Mouse (Mus musculus) heart, postnatal 10 days (tissue): ENCODE results near the gene Abcc12. TPM values are rescaled to one million over a fixed set of nuclear protein-coding genes. Genes with fewer than 3 reads are reported as not detected.

Source experiments
- DNase-seq, 2 experiments: peaks; one replicate each; pipeline ENCODE4 v3.0.0; 2021
- intact Hi-C: fragments of 180-260 bp; cut with DNase I; formaldehyde crosslinking; loops from one replicate; pipeline ENCODE4 v1.15.1; 2025
- microRNA-seq, 2 experiments: library from miRNA; unstranded; fragments of <30 nt; microRNA quantifications; one replicate each; pipeline ENCODE4 v1.2.0; 2022
- total RNA-seq, 2 experiments: library from RNA; stranded (reverse); gene quantifications; 2 replicates each; pipeline ENCODE4 v1.2.3; 2021

Abcc12 gene
- total RNA-seq, 2 experiments from 2014 or later: 0.07 to 0.15 TPM

DNA sequence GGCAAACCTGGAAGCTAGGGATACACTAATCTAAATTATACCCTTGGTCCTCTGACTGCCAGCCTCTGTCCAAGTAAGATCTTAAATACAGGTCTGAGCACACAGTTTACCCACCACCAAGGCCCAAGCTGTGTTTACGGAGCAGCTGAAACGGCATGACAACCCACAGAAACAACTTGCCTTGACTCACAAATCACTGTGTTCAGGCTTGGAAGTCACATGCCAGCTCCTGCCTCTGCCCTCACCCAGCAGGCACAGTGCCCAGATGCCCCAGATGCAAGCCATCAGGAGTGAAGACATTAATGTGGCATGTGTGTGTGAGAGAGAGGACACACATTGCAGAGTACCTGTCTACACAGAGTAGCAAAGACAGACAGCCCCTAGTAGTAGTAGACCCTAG lies 136.7 kb downstream of the Abcc12 start:
- intact Hi-C loops: no loop called here
- peak; percentile 47 to 51 for DNase-seq

DNA sequence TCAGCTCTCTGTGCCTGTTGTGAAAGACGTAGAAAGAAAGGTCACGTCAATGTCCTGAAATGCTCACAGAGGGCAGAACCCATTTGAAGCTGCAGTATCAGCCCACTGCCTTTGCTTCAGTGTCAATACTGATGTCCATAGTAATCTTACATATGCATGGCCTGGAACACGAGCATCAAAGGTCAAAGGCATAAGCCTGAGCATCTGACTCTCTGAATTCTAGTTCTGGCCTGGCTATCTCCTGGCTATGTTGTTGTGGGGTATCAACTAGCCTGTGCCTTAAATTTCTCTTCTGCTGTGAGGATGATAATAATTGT lies 141.5 kb downstream of the Abcc12 start:
- no peak for DNase-seq
- intact Hi-C loops: no loop called here

DNA sequence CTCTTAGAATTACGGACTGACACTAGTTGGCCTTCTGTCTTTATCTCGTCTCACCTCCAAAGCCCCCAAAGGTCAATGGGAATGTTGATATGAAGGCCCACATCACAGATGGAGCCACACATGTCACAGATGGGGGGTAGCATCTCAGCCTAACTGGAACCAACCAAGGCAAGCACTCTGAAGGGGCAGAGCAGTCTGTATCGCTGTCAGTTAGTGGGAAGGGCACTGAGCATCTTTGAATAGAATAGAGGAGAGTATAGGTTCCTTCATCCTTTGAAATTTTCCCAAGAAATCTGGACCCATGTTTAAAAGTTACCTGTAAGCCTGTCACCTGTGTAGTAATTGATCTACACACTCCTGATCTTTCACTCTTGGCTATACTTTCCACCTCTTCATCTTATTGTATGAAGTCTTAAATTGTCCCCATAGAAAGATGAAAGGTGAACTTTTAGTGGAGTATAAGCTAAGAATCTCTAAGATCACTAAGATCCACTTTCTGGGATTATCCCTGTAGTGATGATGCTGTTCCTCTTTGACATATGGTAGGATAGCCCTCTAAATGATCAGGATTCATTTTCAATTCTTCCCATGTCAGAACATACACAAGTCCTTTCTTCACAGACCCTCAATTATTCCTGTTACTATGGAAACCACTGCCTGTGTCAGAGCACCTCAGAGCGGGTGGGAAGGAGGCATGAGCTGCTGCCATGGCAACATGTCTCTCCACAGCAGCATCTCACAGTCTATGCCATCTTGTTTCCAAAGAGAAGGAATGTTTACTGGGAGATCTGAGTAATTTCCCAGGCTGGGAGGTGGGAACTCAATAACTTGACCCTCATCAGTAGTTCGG lies 142.1 kb downstream of the Abcc12 start:
- intact Hi-C loops: no loop called here
- no peak for DNase-seq

DNA sequence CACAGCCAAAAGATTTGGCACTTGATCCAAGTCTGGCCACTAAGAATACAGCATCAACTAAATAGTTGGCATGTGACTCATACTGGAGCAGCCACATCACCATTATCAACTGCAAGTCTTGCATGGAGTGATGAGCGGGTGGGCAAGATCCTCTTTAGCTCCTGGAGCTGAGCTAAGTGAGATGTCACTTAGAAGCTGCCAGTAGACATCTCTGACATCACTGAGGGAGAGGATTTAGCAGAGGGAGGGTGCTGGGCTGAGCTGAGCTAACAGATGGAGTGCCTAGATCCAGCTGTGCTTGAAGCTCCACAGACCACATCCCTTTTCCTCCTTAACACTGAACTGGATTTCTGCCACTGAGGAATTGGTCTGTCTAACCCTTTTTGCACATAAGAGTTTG lies 143.1 kb downstream of the Abcc12 start:
- intact Hi-C loops: no loop called here
- peak in 1 of 2 experiments; percentile 1 for DNase-seq

Small RNA genes lying within 50 kb of the gene (microRNA-seq; reads per million reads assigned to microRNA genes)
- 0 reads per million in 2 experiments for gene Gm44348

Other genes with a start within 250 kb of the Abcc12 start
- gene Lonp2, start 43.4 kb upstream of the Abcc12 start, total RNA-seq: 10 to 100 TPM; 65.7 to 68.2 TPM
- gene Gm10638, start 165.0 kb upstream of the Abcc12 start, total RNA-seq: 1 to 10 TPM; 3.5 to 3.9 TPM
- 10 to 100 TPM; 25.9 to 27.9 TPM for gene Siah1a, start 165.2 kb upstream of the Abcc12 start, total RNA-seq